Mouse (Mus musculus): ENCODE measurements around the gene Nfe2l1. TPM values are rescaled to one million over a fixed set of nuclear protein-coding genes. Genes with fewer than 3 reads are reported as not detected.
"Not testable (repeated sequence)": the region's sequence is repeated elsewhere in the genome, so short reads cannot be mapped to it uniquely, and the experiment has no call there.

The Nfe2l1 gene
- total and polyA plus RNA-seq, 3 experiments: 395 to 436 (median 397) TPM

DNA sequence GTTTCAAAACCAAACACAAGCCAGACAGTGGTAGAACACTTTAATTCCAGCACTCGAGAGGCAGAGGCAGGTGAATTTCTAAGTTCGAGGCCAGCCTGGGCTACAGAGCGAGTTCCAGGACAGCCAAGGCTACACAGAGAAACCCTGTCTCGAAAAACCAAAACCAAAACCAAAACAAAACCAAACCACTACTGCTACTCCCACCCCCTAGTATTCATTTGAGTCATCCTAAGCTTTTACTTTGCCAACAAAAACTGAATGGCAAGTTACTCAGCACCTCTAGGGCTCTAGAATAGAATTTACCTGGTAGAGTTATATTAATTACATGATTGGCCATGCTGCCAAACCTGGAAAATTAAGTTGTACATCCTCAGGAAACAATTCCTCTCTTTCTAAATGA lies 29.9 kb upstream of the Nfe2l1 start:
- WGBS: 77% methylated on average over 4 of the region's 4 CpGs

DNA sequence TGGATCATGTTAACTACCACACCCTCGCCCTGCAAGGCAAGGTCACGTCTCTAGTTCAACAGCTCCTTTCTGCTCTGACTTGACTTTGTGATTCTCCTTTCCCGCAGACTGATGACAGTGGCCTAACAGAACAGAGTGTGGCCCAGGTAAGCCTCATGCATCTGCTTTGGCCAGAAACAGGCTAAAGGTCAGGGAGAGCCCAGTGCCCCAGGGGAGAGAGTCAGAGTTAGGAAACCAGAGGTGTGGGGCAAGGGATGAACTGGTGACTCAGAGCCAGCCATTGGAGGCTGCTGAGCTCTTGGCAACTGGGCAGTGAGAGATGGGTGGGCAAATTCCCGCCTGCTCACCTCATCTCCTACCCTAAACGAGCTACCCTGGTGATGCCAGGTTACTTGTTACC lies 27.7 kb upstream of the Nfe2l1 start:
- Histone ChIP-seq H3K79me2 (replicated peaks; ENCODE audit: control insufficient read depth, insufficient read depth, low read length) (no peaks in the 10 kb centered on the region), H3K9ac (ENCODE audit: low read depth, low read length) (no peak overlapping the region), H3K27me3 (ENCODE audit: control insufficient read depth, insufficient read depth, low read length) (no peaks in the 10 kb centered on the region), H3K36me3 (ENCODE audit: control insufficient read depth, insufficient read depth, low read length) (no peaks in the 10 kb centered on the region), H3K4me3 (no peak overlapping the region), H3K27ac (no peak overlapping the region), H3K4me1 (ENCODE audit: control insufficient read depth, insufficient read depth, low read length) (peaks cover 9% of the 10 kb centered on the region)
- WGBS: 93% methylated on average over 5 of the region's 5 CpGs
- TF ChIP-seq EP300 (IDR thresholded peaks at IDR 0.05; ENCODE audit: insufficient read depth, low read depth, low read length): no peak
- TF ChIP-seq POLR2A (IDR thresholded peaks at IDR 0.05; ENCODE audit: insufficient read depth, low read depth, low read length): no peak
- TF ChIP-seq CTCF (IDR thresholded peaks at IDR 0.05): no peak
- DNase-seq: no peak
- intact Hi-C loops (cut with DNase I): no loop called here

More for the DNA sequence above, 29.9 kb upstream of the Nfe2l1 start:
- Histone ChIP-seq H3K4me3 (no peak overlapping the region), H3K9ac (ENCODE audit: low read depth, low read length) (no peak overlapping the region), H3K79me2 (replicated peaks; ENCODE audit: control insufficient read depth, insufficient read depth, low read length) (no peaks in the 10 kb centered on the region), H3K4me1 (ENCODE audit: control insufficient read depth, insufficient read depth, low read length) (peaks cover 9% of the 10 kb centered on the region), H3K27me3 (ENCODE audit: control insufficient read depth, insufficient read depth, low read length) (no peaks in the 10 kb centered on the region), H3K36me3 (ENCODE audit: control insufficient read depth, insufficient read depth, low read length) (no peaks in the 10 kb centered on the region), H3K27ac (no peak overlapping the region; the same call in 1 of the 2 replicates)
- no peak for DNase-seq
- intact Hi-C loops (cut with DNase I): loop anchor here (1.0 to 5.0 kb wide), 8 partner anchors 29 to 582 kb away; partner anchors contain the start of genes Cbx1 and Snx11
- TF ChIP-seq POLR2A (IDR thresholded peaks at IDR 0.05; ENCODE audit: insufficient read depth, low read depth, low read length): no peak
- no peak for TF ChIP-seq CTCF (IDR thresholded peaks at IDR 0.05)
- TF ChIP-seq EP300 (IDR thresholded peaks at IDR 0.05; ENCODE audit: insufficient read depth, low read depth, low read length): no peak

DNA sequence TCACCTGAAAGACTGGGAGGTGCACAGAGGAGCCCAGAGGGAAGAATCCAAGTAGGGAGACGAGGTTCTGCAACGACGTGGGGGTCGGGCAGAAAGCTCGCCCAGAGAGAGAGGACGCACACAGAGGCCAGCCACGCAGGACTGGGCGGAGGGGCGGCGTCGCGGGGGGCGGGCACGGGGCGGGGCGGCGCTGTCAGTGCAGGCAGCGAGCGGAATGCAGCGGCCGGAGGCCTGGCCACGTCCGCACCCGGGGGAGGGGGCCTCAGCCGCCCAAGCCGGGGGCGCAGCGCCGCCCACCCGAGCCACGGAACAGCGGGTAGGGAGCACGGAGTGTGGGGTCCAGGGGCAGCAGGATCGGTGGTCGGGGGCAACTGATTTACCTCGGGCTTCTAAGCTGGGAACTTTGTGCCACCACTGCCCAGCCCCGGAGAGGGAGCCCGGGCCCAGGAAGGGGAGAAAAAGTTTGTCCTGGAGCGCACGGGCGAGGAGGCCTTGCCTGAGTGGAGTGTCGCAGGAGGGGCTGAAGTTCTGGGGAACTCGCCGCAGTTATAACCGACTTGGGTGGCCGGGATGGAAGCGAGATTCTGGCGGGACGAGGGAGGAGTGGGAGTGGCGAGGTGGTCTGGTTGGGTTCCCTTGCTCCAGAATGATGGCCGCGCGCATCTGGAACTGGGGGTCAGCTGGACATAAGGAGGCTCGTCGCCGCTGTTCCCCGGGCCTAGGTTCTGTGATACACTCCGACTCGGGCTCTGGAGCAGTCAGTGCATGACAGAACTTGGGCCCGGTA lies 20.1 kb upstream of the Nfe2l1 start, which contains the start of gene Copz2:
Gene Copz2, plus strand, starts transcription at position 190 of the 787 bp plus-strand sequence.
- peak within 1 kb of the TSS; percentile 79 for H3K27ac ChIP-seq
- H3K27me3 ChIP-seq (ENCODE audit: control insufficient read depth, insufficient read depth, low read length): no peaks in the 10 kb centered on the region
- intact Hi-C loops (cut with DNase I): no loop called here
- WGBS: 1% methylated on average over 58 of the region's 60 CpGs
- H3K9ac ChIP-seq (ENCODE audit: low read depth, low read length): peak within 1 kb of the TSS; percentile 97
- TF ChIP-seq POLR2A (IDR thresholded peaks at IDR 0.05; ENCODE audit: insufficient read depth, low read depth, low read length) (peak; percentile 70), EP300 (IDR thresholded peaks at IDR 0.05; ENCODE audit: insufficient read depth, low read depth, low read length) (no peak), CTCF (IDR thresholded peaks at IDR 0.05) (no peak)
- H3K79me2 ChIP-seq (replicated peaks; ENCODE audit: control insufficient read depth, insufficient read depth, low read length): no peaks in the 10 kb centered on the region
- peak; percentile 77 to 82 for DNase-seq
- H3K4me1 ChIP-seq (ENCODE audit: control insufficient read depth, insufficient read depth, low read length): peaks cover 2% of the 10 kb centered on the region; the same call in 1 of the 2 replicates
- no peaks in the 10 kb centered on the region for H3K36me3 ChIP-seq (ENCODE audit: control insufficient read depth, insufficient read depth, low read length)
- peak within 1 kb of the TSS; percentile 89 for H3K4me3 ChIP-seq

DNA sequence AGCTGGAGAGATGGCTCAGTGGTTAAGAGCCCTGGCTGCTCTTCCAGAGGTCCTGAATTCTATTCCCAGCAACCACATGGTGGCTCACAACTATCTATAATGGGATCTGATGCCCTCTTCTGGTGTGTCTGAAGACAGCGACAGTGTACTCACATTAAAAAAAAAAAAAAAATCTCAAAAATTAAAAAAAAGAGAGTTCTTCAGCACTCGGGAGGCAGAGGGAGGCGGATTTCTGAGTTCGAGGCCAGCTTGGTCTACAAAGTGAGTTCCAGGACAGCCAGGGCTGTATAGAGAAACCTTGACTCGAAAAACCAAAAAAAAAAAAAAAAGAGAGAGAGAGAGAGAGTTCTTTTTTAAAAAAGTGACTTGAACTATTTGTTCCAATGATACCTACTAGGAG lies 19.4 kb upstream of the Nfe2l1 start:
- Histone ChIP-seq H3K9ac (ENCODE audit: low read depth, low read length) (peak overlapping the region; percentile 97), H3K4me3 (peak overlapping the region; percentile 89), H3K27ac (peak overlapping the region; percentile 79)
- H3K36me3 ChIP-seq (ENCODE audit: control insufficient read depth, insufficient read depth, low read length); H3K27me3 ChIP-seq (ENCODE audit: control insufficient read depth, insufficient read depth, low read length); intact Hi-C loops (cut with DNase I); H3K4me1 ChIP-seq (ENCODE audit: control insufficient read depth, insufficient read depth, low read length); H3K79me2 ChIP-seq (replicated peaks; ENCODE audit: control insufficient read depth, insufficient read depth, low read length); DNase-seq: not testable (repeated sequence)
- peak; percentile 17; the same call in 1 of the 2 replicates for TF ChIP-seq CTCF (IDR thresholded peaks at IDR 0.05)
- WGBS: 56% methylated on average over 5 of the region's 5 CpGs

DNA sequence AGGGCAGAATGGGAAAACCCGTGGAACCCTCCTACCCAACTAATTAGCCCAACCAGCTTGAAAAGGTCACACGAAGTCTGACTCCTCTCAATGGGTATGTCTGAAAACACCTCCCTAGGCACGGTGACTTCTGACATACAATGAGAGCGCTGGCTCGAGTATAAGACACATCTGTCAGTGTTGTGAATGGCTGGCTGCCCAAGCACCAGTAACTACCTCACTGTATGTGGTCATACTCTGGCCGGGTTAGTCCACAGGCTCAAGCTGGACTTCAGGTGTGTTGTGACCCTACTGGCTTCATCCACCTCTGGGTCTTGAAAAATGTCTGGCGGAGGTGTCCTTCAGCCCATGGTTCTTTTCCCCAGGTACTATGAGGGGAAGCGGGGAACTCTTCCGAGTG lies 18.9 kb upstream of the Nfe2l1 start:
- Histone ChIP-seq H3K4me3 (no peak overlapping the region), H3K27ac (no peak overlapping the region), H3K79me2 (replicated peaks; ENCODE audit: control insufficient read depth, insufficient read depth, low read length) (no peaks in the 10 kb centered on the region), H3K9ac (ENCODE audit: low read depth, low read length) (no peak overlapping the region), H3K27me3 (ENCODE audit: control insufficient read depth, insufficient read depth, low read length) (no peaks in the 10 kb centered on the region), H3K4me1 (ENCODE audit: control insufficient read depth, insufficient read depth, low read length) (peaks cover 2% of the 10 kb centered on the region; the same call in 1 of the 2 replicates), H3K36me3 (ENCODE audit: control insufficient read depth, insufficient read depth, low read length) (no peaks in the 10 kb centered on the region)
- intact Hi-C loops (cut with DNase I): no loop called here
- TF ChIP-seq CTCF (IDR thresholded peaks at IDR 0.05): no peak
- no peak for TF ChIP-seq POLR2A (IDR thresholded peaks at IDR 0.05; ENCODE audit: insufficient read depth, low read depth, low read length)
- DNase-seq: no peak
- WGBS: 75% methylated on average over 9 of the region's 9 CpGs

DNA sequence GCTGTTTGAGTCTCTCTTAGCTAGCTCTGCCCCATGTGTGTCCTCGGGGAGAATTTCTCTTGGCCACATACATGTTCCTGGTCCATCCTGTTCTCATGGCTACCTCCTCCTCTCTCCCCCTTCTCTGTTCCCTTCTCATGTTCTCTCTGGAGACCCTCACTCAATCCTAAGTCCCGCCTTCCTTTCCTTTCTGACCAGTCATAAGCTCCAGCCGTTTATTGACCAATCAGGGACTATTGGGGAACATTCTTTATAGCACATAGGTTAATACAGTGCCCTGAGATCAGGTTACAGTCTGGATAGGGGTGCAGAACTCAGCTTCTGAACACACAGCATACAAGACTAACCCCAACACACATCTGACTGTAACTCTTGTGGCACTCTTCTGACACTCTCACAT lies 17.5 kb upstream of the Nfe2l1 start:
- Histone ChIP-seq H3K4me1 (ENCODE audit: control insufficient read depth, insufficient read depth, low read length) (peaks cover 2% of the 10 kb centered on the region; the same call in 1 of the 2 replicates), H3K79me2 (replicated peaks; ENCODE audit: control insufficient read depth, insufficient read depth, low read length) (no peaks in the 10 kb centered on the region), H3K27ac (no peak overlapping the region), H3K27me3 (ENCODE audit: control insufficient read depth, insufficient read depth, low read length) (no peaks in the 10 kb centered on the region), H3K36me3 (ENCODE audit: control insufficient read depth, insufficient read depth, low read length) (no peaks in the 10 kb centered on the region), H3K9ac (ENCODE audit: low read depth, low read length) (no peak overlapping the region), H3K4me3 (no peak overlapping the region)
- no peak for DNase-seq
- TF ChIP-seq CTCF (IDR thresholded peaks at IDR 0.05) (no peak), EP300 (IDR thresholded peaks at IDR 0.05; ENCODE audit: insufficient read depth, low read depth, low read length) (no peak), POLR2A (IDR thresholded peaks at IDR 0.05; ENCODE audit: insufficient read depth, low read depth, low read length) (no peak)
- 59% methylated on average over 3 of the region's 3 CpGs for WGBS
- intact Hi-C loops (cut with DNase I): no loop called here
